Mouse (Mus musculus) megakaryocyte, embryonic 14.5 days (primary cell): ENCODE data around the gene Cfap36.

Experiments
- FLI1 ChIP-seq: IDR thresholded peaks from 2 replicates; pipeline ENCODE4 v1.6.1; 2012; ENCODE audit warnings: low read length, inconsistent platforms, mixed read lengths
- GATA1 ChIP-seq: IDR thresholded peaks from 3 replicates; pipeline ENCODE4 v1.6.1; 2012; ENCODE audit warnings: mixed read lengths, low read length, inconsistent platforms, borderline replicate concordance

- no peak for TF ChIP-seq GATA1
- no peak for TF ChIP-seq FLI1
These were observed 73.3 kb downstream of the Cfap36 start for GRCm38 (mm10) chr11:29173706-29174436.
